Mouse (Mus musculus): ENCODE results near the gene Suclg2. TPM values are rescaled to one million over a fixed set of nuclear protein-coding genes. Genes with fewer than 3 reads are reported as not detected.

Gene Suclg2
- polyA plus RNA-seq, 1 experiment, result 3.9 TPM

- no peak overlapping the region for H3K27ac ChIP-seq (ENCODE audit: insufficient read depth, low read length)
- no peak overlapping the region for H3K4me3 ChIP-seq (ENCODE audit: extremely low read depth, insufficient read depth, insufficient read length)
- no peaks in the 10 kb centered on the region for H3K4me1 ChIP-seq (ENCODE audit: control insufficient read depth, insufficient read depth, insufficient read length)
- no peak for DNase-seq (ENCODE audit: low read depth in 1 of 2, low spot score in 2 of 2)
- TF ChIP-seq POLR2A (IDR thresholded peaks at IDR 0.05; ENCODE audit: low read depth, low read length) (no peak), CTCF (IDR thresholded peaks at IDR 0.05; ENCODE audit: extremely low read depth, insufficient read depth, insufficient read length, insufficient replicate concordance) (no peak)
- WGBS, result 84% methylated on average over 6 of the region's 6 CpGs
- H3K36me3 ChIP-seq (ENCODE audit: control insufficient read depth, insufficient read depth, low read length), result no peaks in the 10 kb centered on the region
- H3K27me3 ChIP-seq (ENCODE audit: control insufficient read depth, insufficient read depth, low read length), result no peaks in the 10 kb centered on the region
These were observed 6.7 kb upstream of the Suclg2 start for GRCm38 (mm10) chr6:95725281-95725680.

DNA sequence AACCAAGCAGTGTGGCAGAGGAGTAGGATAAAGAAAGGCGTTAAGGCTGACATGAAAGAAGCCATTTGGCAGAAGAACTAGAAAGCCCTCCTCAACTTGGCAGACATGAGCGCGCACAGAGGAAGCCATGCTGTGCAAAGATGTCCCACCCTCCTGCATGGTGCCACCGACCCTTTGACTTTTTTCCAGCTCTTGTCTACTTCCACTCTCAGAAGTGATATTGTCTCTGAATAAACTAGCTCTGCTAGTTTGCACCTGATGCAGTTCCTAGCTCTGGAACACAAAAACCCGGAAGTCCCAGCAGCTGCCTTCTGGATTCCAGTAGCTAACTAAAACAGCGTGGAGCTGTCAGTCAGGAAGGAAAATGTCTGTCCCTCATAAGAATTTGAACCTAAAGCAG lies 4.8 kb upstream of the Suclg2 start:
- Histone ChIP-seq H3K27ac (ENCODE audit: insufficient read depth, low read length) (no peak overlapping the region), H3K4me3 (ENCODE audit: extremely low read depth, insufficient read depth, insufficient read length) (no peak overlapping the region), H3K4me1 (ENCODE audit: control insufficient read depth, insufficient read depth, insufficient read length) (peaks cover 3% of the 10 kb centered on the region; the same call in 1 of the 2 replicates), H3K36me3 (ENCODE audit: control insufficient read depth, insufficient read depth, low read length) (no peaks in the 10 kb centered on the region), H3K27me3 (ENCODE audit: control insufficient read depth, insufficient read depth, low read length) (no peaks in the 10 kb centered on the region)
- TF ChIP-seq POLR2A (IDR thresholded peaks at IDR 0.05; ENCODE audit: low read depth, low read length) (no peak), CTCF (IDR thresholded peaks at IDR 0.05; ENCODE audit: extremely low read depth, insufficient read depth, insufficient read length, insufficient replicate concordance) (no peak)
- WGBS, result 85% methylated on average over 6 of the region's 6 CpGs
- DNase-seq (ENCODE audit: low read depth in 1 of 2, low spot score in 2 of 2), result no peak

DNA sequence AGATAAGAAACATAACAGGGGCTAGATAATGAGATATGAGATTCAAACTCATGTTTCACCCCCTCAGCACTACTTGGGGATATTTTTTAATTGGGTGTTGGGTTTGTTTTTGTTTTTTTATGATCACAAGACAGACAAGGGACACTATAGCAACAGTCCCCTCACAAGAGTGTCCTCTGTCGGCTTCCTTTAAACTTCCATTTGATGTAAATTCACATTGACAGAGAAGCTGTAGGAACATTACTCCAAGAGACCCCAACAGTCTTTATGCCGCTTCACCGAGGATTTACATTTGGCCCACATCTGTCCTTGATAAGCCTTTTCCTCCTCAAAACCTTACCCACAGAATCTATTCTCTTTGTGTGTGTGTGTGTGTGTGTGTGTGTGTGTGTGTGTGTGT lies 1.2 kb upstream of the Suclg2 start:
- no peaks in the 10 kb centered on the region for H3K36me3 ChIP-seq (ENCODE audit: control insufficient read depth, insufficient read depth, low read length)
- 92% methylated on average over 3 of the region's 3 CpGs for WGBS
- no peaks in the 10 kb centered on the region for H3K27me3 ChIP-seq (ENCODE audit: control insufficient read depth, insufficient read depth, low read length)
- no peak overlapping the region for H3K4me3 ChIP-seq (ENCODE audit: extremely low read depth, insufficient read depth, insufficient read length)
- peaks cover 3% of the 10 kb centered on the region; the same call in 1 of the 2 replicates for H3K4me1 ChIP-seq (ENCODE audit: control insufficient read depth, insufficient read depth, insufficient read length)
- no peak for TF ChIP-seq CTCF (IDR thresholded peaks at IDR 0.05; ENCODE audit: extremely low read depth, insufficient read depth, insufficient read length, insufficient replicate concordance)
- TF ChIP-seq POLR2A (IDR thresholded peaks at IDR 0.05; ENCODE audit: low read depth, low read length), result no peak
- DNase-seq (ENCODE audit: low read depth in 1 of 2, low spot score in 2 of 2), result no peak
- H3K27ac ChIP-seq (ENCODE audit: insufficient read depth, low read length), result no peak overlapping the region

GRCm38 (mm10) chr6:95718969-95719333 lies 351 bp upstream of the Suclg2 start:
- no peaks in the 10 kb centered on the region for H3K27me3 ChIP-seq (ENCODE audit: control insufficient read depth, insufficient read depth, low read length)
- no peaks in the 10 kb centered on the region for H3K36me3 ChIP-seq (ENCODE audit: control insufficient read depth, insufficient read depth, low read length)
- peak; percentile 1 to 9 for DNase-seq (ENCODE audit: low read depth in 1 of 2, low spot score in 2 of 2)
- H3K27ac ChIP-seq (ENCODE audit: insufficient read depth, low read length), result no peak overlapping the region
- peak overlapping the region; percentile 50 for H3K4me3 ChIP-seq (ENCODE audit: extremely low read depth, insufficient read depth, insufficient read length)
- no peak for TF ChIP-seq POLR2A (IDR thresholded peaks at IDR 0.05; ENCODE audit: low read depth, low read length)
- no peak for TF ChIP-seq CTCF (IDR thresholded peaks at IDR 0.05; ENCODE audit: extremely low read depth, insufficient read depth, insufficient read length, insufficient replicate concordance)
- WGBS, result no CpG with 5 or more reads among the region's 1 CpGs
- H3K4me1 ChIP-seq (ENCODE audit: control insufficient read depth, insufficient read depth, insufficient read length), result peaks cover 3% of the 10 kb centered on the region; the same call in 1 of the 2 replicates

DNA sequence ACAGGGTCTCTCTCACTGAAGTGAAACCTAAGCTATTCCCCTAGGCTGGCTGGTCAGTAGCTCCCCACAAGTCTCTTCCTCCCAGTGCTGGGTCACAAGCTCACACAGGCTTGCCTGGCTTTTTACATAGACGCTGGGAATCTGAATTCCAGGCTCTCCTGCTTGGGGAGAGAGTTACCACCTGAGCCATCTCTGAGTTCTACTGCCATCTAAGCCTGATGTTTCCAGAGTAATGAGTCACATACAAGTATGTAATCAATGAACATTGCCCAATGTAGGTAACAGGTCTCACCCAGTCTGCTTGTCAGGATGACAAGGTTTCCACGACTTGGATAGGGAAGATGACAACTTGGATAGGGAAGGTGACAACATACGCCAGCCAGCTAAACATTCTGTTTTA lies 1.5 kb downstream of the Suclg2 start:
- TF ChIP-seq CTCF (IDR thresholded peaks at IDR 0.05; ENCODE audit: extremely low read depth, insufficient read depth, insufficient read length, insufficient replicate concordance), result no peak
- no peak for TF ChIP-seq POLR2A (IDR thresholded peaks at IDR 0.05; ENCODE audit: low read depth, low read length)
- peaks cover 3% of the 10 kb centered on the region; the same call in 1 of the 2 replicates for H3K4me1 ChIP-seq (ENCODE audit: control insufficient read depth, insufficient read depth, insufficient read length)
- H3K27me3 ChIP-seq (ENCODE audit: control insufficient read depth, insufficient read depth, low read length), result no peaks in the 10 kb centered on the region
- no peak overlapping the region for H3K27ac ChIP-seq (ENCODE audit: insufficient read depth, low read length)
- DNase-seq (ENCODE audit: low read depth in 1 of 2, low spot score in 2 of 2), result no peak
- no peak overlapping the region for H3K4me3 ChIP-seq (ENCODE audit: extremely low read depth, insufficient read depth, insufficient read length)
- 77% methylated on average over 3 of the region's 3 CpGs for WGBS
- H3K36me3 ChIP-seq (ENCODE audit: control insufficient read depth, insufficient read depth, low read length), result no peaks in the 10 kb centered on the region

DNA sequence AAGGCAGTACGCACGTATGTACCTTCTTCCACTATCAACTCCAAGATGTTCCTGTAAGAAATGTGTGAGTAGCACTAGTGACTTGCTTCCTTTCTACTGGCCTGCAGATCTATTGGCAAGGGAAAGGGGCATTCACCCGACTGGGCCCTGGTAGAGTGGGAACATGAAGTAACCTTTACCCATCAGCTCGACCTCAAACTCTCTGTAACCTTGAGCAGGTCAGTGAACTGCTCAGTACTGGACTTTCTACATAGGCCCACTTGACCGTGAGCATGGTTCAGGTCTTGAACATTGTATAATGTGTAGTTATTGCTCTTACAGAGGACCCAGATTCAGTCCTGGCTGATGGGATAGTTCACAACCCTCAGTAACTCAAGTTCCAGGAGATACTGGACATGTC lies 2.1 kb downstream of the Suclg2 start:
- Histone ChIP-seq H3K36me3 (ENCODE audit: control insufficient read depth, insufficient read depth, low read length) (no peaks in the 10 kb centered on the region), H3K27ac (ENCODE audit: insufficient read depth, low read length) (no peak overlapping the region), H3K4me3 (ENCODE audit: extremely low read depth, insufficient read depth, insufficient read length) (no peak overlapping the region), H3K4me1 (ENCODE audit: control insufficient read depth, insufficient read depth, insufficient read length) (peaks cover 3% of the 10 kb centered on the region; the same call in 1 of the 2 replicates), H3K27me3 (ENCODE audit: control insufficient read depth, insufficient read depth, low read length) (no peaks in the 10 kb centered on the region)
- DNase-seq (ENCODE audit: low read depth in 1 of 2, low spot score in 2 of 2), result no peak
- no peak for TF ChIP-seq POLR2A (IDR thresholded peaks at IDR 0.05; ENCODE audit: low read depth, low read length)
- TF ChIP-seq CTCF (IDR thresholded peaks at IDR 0.05; ENCODE audit: extremely low read depth, insufficient read depth, insufficient read length, insufficient replicate concordance), result no peak
- 94% methylated on average over 5 of the region's 5 CpGs for WGBS

- no peak for DNase-seq (ENCODE audit: low read depth in 1 of 2, low spot score in 2 of 2)
- Histone ChIP-seq H3K27me3 (ENCODE audit: control insufficient read depth, insufficient read depth, low read length) (no peaks in the 10 kb centered on the region), H3K4me3 (ENCODE audit: extremely low read depth, insufficient read depth, insufficient read length) (no peak overlapping the region), H3K36me3 (ENCODE audit: control insufficient read depth, insufficient read depth, low read length) (no peaks in the 10 kb centered on the region), H3K27ac (ENCODE audit: insufficient read depth, low read length) (no peak overlapping the region), H3K4me1 (ENCODE audit: control insufficient read depth, insufficient read depth, insufficient read length) (no peaks in the 10 kb centered on the region)
- TF ChIP-seq POLR2A (IDR thresholded peaks at IDR 0.05; ENCODE audit: low read depth, low read length) (no peak), CTCF (IDR thresholded peaks at IDR 0.05; ENCODE audit: extremely low read depth, insufficient read depth, insufficient read length, insufficient replicate concordance) (no peak)
- 84% methylated on average over 5 of the region's 5 CpGs for WGBS
These were observed 5.4 kb downstream of the Suclg2 start for GRCm38 (mm10) chr6:95713245-95713644.

Measured in spleen, adult 2 months (tissue).